Comparison of ENCODE assay signal across 7 mouse cellular contexts in genomic region chr11:120223586-120224487, GRCm38 (mm10). TPM values are rescaled to one million over a fixed set of nuclear protein-coding genes. Genes with fewer than 3 reads are reported as not detected.
DNase-seq lines count a peak whose midpoint lies in the region; ATAC-seq and TF ChIP-seq lines count a peak whose summit lies in the region.

No protein-coding gene starts in this region.

- no peaks in the 10 kb centered on the region for H3K27me3 ChIP-seq in heart, embryonic 12.5 days (replicated peaks)
- no peaks in the 10 kb centered on the region for H3K27me3 ChIP-seq in kidney, embryonic 16.5 days (ENCODE audit: insufficient read depth, low read length)
- H3K27me3 ChIP-seq in liver, postnatal 0 days (ENCODE audit: insufficient read depth, low read length), result peaks cover 21% of the 10 kb centered on the region

- TF ChIP-seq CTCF in liver, postnatal 0 days (IDR thresholded peaks at IDR 0.05; ENCODE audit: low read depth), result no peak

- no peaks in the 10 kb centered on the region for H3K9me3 ChIP-seq in heart, embryonic 12.5 days (replicated peaks)
- H3K9me3 ChIP-seq in kidney, embryonic 16.5 days (ENCODE audit: low read length), result no peaks in the 10 kb centered on the region
- H3K9me3 ChIP-seq in liver, postnatal 0 days (ENCODE audit: low read length), result no peaks in the 10 kb centered on the region

- no peaks in the 10 kb centered on the region for H3K36me3 ChIP-seq in heart, embryonic 12.5 days
- no peaks in the 10 kb centered on the region for H3K36me3 ChIP-seq in kidney, embryonic 16.5 days (ENCODE audit: insufficient read depth, low read length)
- H3K36me3 ChIP-seq in liver, postnatal 0 days (replicated peaks; ENCODE audit: insufficient read depth, low read length), result no peaks in the 10 kb centered on the region

- WGBS in heart, embryonic 12.5 days, result 59% methylated on average over 19 of the region's 19 CpGs
- 41% methylated on average over 19 of the region's 19 CpGs for WGBS in kidney, embryonic 16.5 days
- 54% methylated on average over 19 of the region's 19 CpGs for WGBS in liver, postnatal 0 days (ENCODE audit: insufficient replicate concordance)

- H3K4me2 ChIP-seq in heart, embryonic 12.5 days, result peak overlapping the region; percentile 83
- H3K4me2 ChIP-seq in kidney, embryonic 16.5 days (replicated peaks; ENCODE audit: low read depth, low read length), result no peak overlapping the region
- no peak overlapping the region for H3K4me2 ChIP-seq in liver, postnatal 0 days (ENCODE audit: low read depth, low read length)

- peak overlapping the region; percentile 83 for H3K9ac ChIP-seq in heart, embryonic 12.5 days
- H3K9ac ChIP-seq in kidney, embryonic 16.5 days (replicated peaks; ENCODE audit: low read length), result peak overlapping the region; percentile 69
- no peak overlapping the region for H3K9ac ChIP-seq in liver, postnatal 0 days (replicated peaks)

- H3K4me1 ChIP-seq in heart, embryonic 12.5 days (replicated peaks), result peaks cover 87% of the 10 kb centered on the region
- H3K4me1 ChIP-seq in kidney, embryonic 16.5 days (ENCODE audit: insufficient read depth, low read length), result peaks cover 97% of the 10 kb centered on the region
- H3K4me1 ChIP-seq in liver, postnatal 0 days (ENCODE audit: insufficient read depth), result peaks cover 46% of the 10 kb centered on the region

- TF ChIP-seq EP300 in liver, postnatal 0 days (IDR thresholded peaks at IDR 0.05; ENCODE audit: low read depth), result no peak

- H3K27ac ChIP-seq in heart, embryonic 12.5 days (ENCODE audit: poor library complexity, severe bottlenecking), result peak overlapping the region; percentile 53
- peak overlapping the region; percentile 95 for H3K27ac ChIP-seq in kidney, embryonic 16.5 days (ENCODE audit: low read length)
- H3K27ac ChIP-seq in liver, postnatal 0 days (ENCODE audit: low read depth), result no peak overlapping the region

- peak; percentile 27; the same call in 1 of the 2 replicates for ATAC-seq in heart, embryonic 12.5 days (ENCODE audit: insufficient number of reproducible peaks, low FRiP score)
- peak; percentile 21; the same call in 1 of the 2 replicates for ATAC-seq in kidney, embryonic 16.5 days (ENCODE audit: low FRiP score, low TSS enrichment)
- ATAC-seq in liver, postnatal 0 days, result 0 out of 2 replicates have a peak, but pooled peaks have one; percentile 8

- H3K4me3 ChIP-seq in heart, embryonic 12.5 days, result no peak overlapping the region
- H3K4me3 ChIP-seq in kidney, embryonic 16.5 days (ENCODE audit: low read length), result no peak overlapping the region
- no peak overlapping the region for H3K4me3 ChIP-seq in liver, postnatal 0 days (ENCODE audit: low read depth, low read length)

- peak; percentile 70 for DNase-seq in cerebellum, adult 11-12 months
- DNase-seq in cerebellum, postnatal 25 days, result peak; percentile 27 to 60
- peak; percentile 26 for DNase-seq in liver, postnatal 0 days
- peak; percentile 64 for DNase-seq in testis, postnatal 14 days (ENCODE audit: low spot score)
- DNase-seq in spleen, postnatal 10 days (ENCODE audit: low spot score in 2 of 2), result no peak

RNA-seq across cellular contexts. Expression of gene Bahcc1, which starts 8.9 kb away (rescaled TPM):
- polyA plus RNA-seq in heart, embryonic 12.5 days (2016; fragmentation: Nextera tagmentation; extraction: Ambion mirVana), result 6.5 and 7.6 TPM in 2 replicates
- 13.2 and 14.2 TPM in 2 replicates for polyA plus RNA-seq in kidney, embryonic 16.5 days (2015; fragmentation: Nextera tagmentation; extraction: Ambion mirVana)
- polyA plus RNA-seq in liver, postnatal 0 days (2015; fragmentation: Nextera tagmentation; extraction: Ambion mirVana), result 1.1 and 1.2 TPM in 2 replicates

Comparison
In these comparisons a context has a peak if more than half of its experiments do, and no peak if none do; other contexts are left out.
1. DNase-seq: peak in cerebellum, adult 11-12 months (single experiment), cerebellum, postnatal 25 days (2 of 2), liver, postnatal 0 days (single experiment) and testis, postnatal 14 days (single experiment); none in spleen, postnatal 10 days (0 of 2).
2. Peak in every context shown above with its lines, with median percentiles within 50 percentile points of each other: ATAC-seq.